Mouse (Mus musculus) kidney, postnatal 14 days (tissue): ENCODE data around the gene Cox4i2.

Experiments used
- DNase-seq: peaks from one replicate; pipeline ENCODE4 v3.0.0; 2022; ENCODE audit warnings: mixed read lengths

Gene Cox4i2

GRCm38 (mm10) chr2:152753944-152754711 is at the start of gene Cox4i2:
Gene Cox4i2, plus strand, starts transcription at chr2:152754173.
- DNase-seq, result no peak

GRCm38 (mm10) chr2:152704256-152704605 is 49.7 kb upstream of the Cox4i2 start:
- DNase-seq, result no peak

- no peak for DNase-seq
Observed at GRCm38 (mm10) chr2:152704811-152705370, 49.1 kb upstream of the Cox4i2 start.

GRCm38 (mm10) chr2:152705993-152706571 is 47.9 kb upstream of the Cox4i2 start:
- peak; percentile 75 for DNase-seq

GRCm38 (mm10) chr2:152707186-152707585 is 46.8 kb upstream of the Cox4i2 start:
- no peak for DNase-seq

- peak; percentile 96 for DNase-seq
Observed at GRCm38 (mm10) chr2:152707627-152708026, 46.3 kb upstream of the Cox4i2 start.

- no peak for DNase-seq
Observed at GRCm38 (mm10) chr2:152709066-152709465, 44.9 kb upstream of the Cox4i2 start.

- no peak for DNase-seq
Observed at GRCm38 (mm10) chr2:152716241-152716772, 37.7 kb upstream of the Cox4i2 start.

GRCm38 (mm10) chr2:152717652-152718051 is 36.3 kb upstream of the Cox4i2 start:
- no peak for DNase-seq

GRCm38 (mm10) chr2:152718076-152718475 is 35.9 kb upstream of the Cox4i2 start:
- DNase-seq, result no peak

- DNase-seq, result peak; percentile 69
Observed at GRCm38 (mm10) chr2:152723651-152724331, 30.2 kb upstream of the Cox4i2 start.

GRCm38 (mm10) chr2:152724332-152724723 is 29.6 kb upstream of the Cox4i2 start:
- DNase-seq, result no peak

- no peak for DNase-seq
Observed at GRCm38 (mm10) chr2:152725178-152725750, 28.7 kb upstream of the Cox4i2 start.

GRCm38 (mm10) chr2:152726213-152726612 is 27.8 kb upstream of the Cox4i2 start:
- no peak for DNase-seq

GRCm38 (mm10) chr2:152726751-152727335 is 27.1 kb upstream of the Cox4i2 start:
- DNase-seq, result no peak

GRCm38 (mm10) chr2:152727795-152728510 is 26.0 kb upstream of the Cox4i2 start:
- DNase-seq, result peak; percentile 71

- DNase-seq, result no peak
Observed at GRCm38 (mm10) chr2:152728594-152728993, 25.4 kb upstream of the Cox4i2 start.

GRCm38 (mm10) chr2:152729013-152729635 is 24.8 kb upstream of the Cox4i2 start:
- peak; percentile 66 for DNase-seq

- peak; percentile 64 for DNase-seq
Observed at GRCm38 (mm10) chr2:152729636-152730020, 24.3 kb upstream of the Cox4i2 start.

GRCm38 (mm10) chr2:152733201-152733600 is 20.8 kb upstream of the Cox4i2 start:
- DNase-seq, result no peak

- DNase-seq, result no peak
Observed at GRCm38 (mm10) chr2:152734501-152734900, 19.5 kb upstream of the Cox4i2 start.
